Mouse (Mus musculus) forebrain, embryonic 15.5 days (tissue): ENCODE data around the gene Ndufaf1. TPM values are rescaled to one million over a fixed set of nuclear protein-coding genes. Genes with fewer than 3 reads are reported as not detected.

Source experiments
- ATAC-seq: fragments of 200-750 bp; cut with Nextera tagmentation; replicated peaks from 2 replicates; pipeline ENCODE4 v1.8.0; 2017; ENCODE audit warnings: mild to moderate bottlenecking, moderate TSS enrichment, moderate library complexity
- H3K27ac ChIP-seq: fragments of 300-500 bp; sonication (generic); replicated peaks from 2 replicates; pipeline ENCODE4 v1.5.1; 2015; ENCODE audit warnings: mild to moderate bottlenecking, inconsistent platforms
- H3K27me3 ChIP-seq: fragments of 300-500 bp; sonication (generic); 2 replicates; pipeline ENCODE4 v1.6.1; 2015; ENCODE audit warnings: inconsistent platforms
- H3K36me3 ChIP-seq: fragments of 300-500 bp; sonication (generic); 2 replicates; pipeline ENCODE4 v1.6.1; 2015; ENCODE audit warnings: mild to moderate bottlenecking, inconsistent platforms
- H3K4me1 ChIP-seq: fragments of 300-500 bp; sonication (generic); 2 replicates; pipeline ENCODE4 v1.6.1; 2015; ENCODE audit warnings: inconsistent platforms
- H3K4me2 ChIP-seq: fragments of 300-500 bp; sonication (generic); replicated peaks from 2 replicates; pipeline ENCODE4 v1.6.1; 2015; ENCODE audit warnings: mild to moderate bottlenecking, inconsistent platforms
- H3K4me3 ChIP-seq: fragments of 300-500 bp; sonication (generic); 2 replicates; pipeline ENCODE4 v1.5.1; 2015; ENCODE audit warnings: mild to moderate bottlenecking, inconsistent platforms
- H3K9ac ChIP-seq: fragments of 300-500 bp; sonication (generic); replicated peaks from 2 replicates; pipeline ENCODE4 v1.6.1; 2015; ENCODE audit warnings: mild to moderate bottlenecking, inconsistent platforms
- H3K9me3 ChIP-seq: fragments of 300-500 bp; sonication (generic); 2 replicates; pipeline ENCODE4 v1.6.1; 2016; ENCODE audit warnings: inconsistent platforms
- WGBS: fragments of 180-500 bp; shearing (Covaris S2); methylation state at CpG from one replicate; pipeline ENCODE4 v1.1.7; 2015; ENCODE audit warnings: mixed read lengths; 5-methylcytosine and 5-hydroxymethylcytosine counted together
- polyA plus RNA-seq: library from polyadenylated mRNA; unstranded; fragments of >200 nt; fragmentation: Nextera tagmentation; extraction: Ambion mirVana; gene quantifications from 2 replicates; pipeline ENCODE4 v1.2.1, GENCODE M21; 2015

Ndufaf1 gene
- polyA plus RNA-seq, 1 experiment from 2014 or later: 36.0 TPM

DNA sequence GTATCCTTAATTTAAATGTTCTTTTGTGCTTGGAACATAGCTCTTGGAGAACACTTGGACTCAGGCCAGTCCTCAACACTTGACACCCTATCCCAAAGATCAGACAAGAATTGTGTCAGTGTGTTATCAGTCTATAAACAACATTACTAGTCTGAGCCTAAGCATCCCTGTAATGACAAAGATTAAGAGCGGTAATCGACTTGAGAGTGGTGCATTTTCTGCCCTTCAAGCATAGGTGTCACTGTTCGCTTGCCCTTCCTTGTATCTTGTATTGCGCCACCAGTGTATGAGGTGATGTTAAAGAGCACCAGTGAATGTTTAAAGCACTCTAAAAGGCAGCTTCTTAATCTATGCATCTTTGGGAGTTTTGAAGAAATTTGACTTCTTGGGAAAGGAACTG lies 55.6 kb downstream of the Ndufaf1 start:
- Histone ChIP-seq H3K9ac (no peak overlapping the region), H3K4me2 (no peak overlapping the region), H3K36me3 (peaks cover 41% of the 10 kb centered on the region), H3K27me3 (no peaks in the 10 kb centered on the region), H3K4me1 (no peaks in the 10 kb centered on the region), H3K9me3 (no peaks in the 10 kb centered on the region), H3K27ac (no peak overlapping the region), H3K4me3 (no peak overlapping the region)
- no peak for ATAC-seq
- WGBS: 95% methylated on average over 4 of the region's 4 CpGs

Other genes starting within 250 kb of the Ndufaf1 start
- gene Ino80, start 185.1 kb downstream of the Ndufaf1 start, polyA plus RNA-seq: 3.4 TPM in 2 replicates
- 0.50 and 0.83 TPM in 2 replicates for gene Exd1, start 115.2 kb downstream of the Ndufaf1 start, polyA plus RNA-seq
- gene Chp1, start 115.1 kb downstream of the Ndufaf1 start, polyA plus RNA-seq: 73.5 and 74.1 TPM in 2 replicates
- gene Nusap1, start 44.5 kb downstream of the Ndufaf1 start, polyA plus RNA-seq: 36.8 and 40.8 TPM in 2 replicates
- gene Oip5, start 44.4 kb downstream of the Ndufaf1 start, polyA plus RNA-seq: 13.2 and 14.3 TPM in 2 replicates
- 73.7 and 80.4 TPM in 2 replicates for gene Rtf1, start 12.2 kb upstream of the Ndufaf1 start, polyA plus RNA-seq
- gene Itpka, start 79.5 kb upstream of the Ndufaf1 start, polyA plus RNA-seq: 0.63 and 1.3 TPM in 2 replicates
- 0.33 and 0.51 TPM in 2 replicates for gene Ltk, start 97.6 kb upstream of the Ndufaf1 start, polyA plus RNA-seq
- 21.5 and 21.6 TPM in 2 replicates for gene Rpap1, start 124.7 kb upstream of the Ndufaf1 start, polyA plus RNA-seq
- 15.9 and 17.9 TPM in 2 replicates for gene Tyro3, start 134.9 kb upstream of the Ndufaf1 start, polyA plus RNA-seq
- 28.0 and 29.0 TPM in 2 replicates for gene Mga, start 234.4 kb upstream of the Ndufaf1 start, polyA plus RNA-seq